Mouse (Mus musculus) hindbrain, embryonic 11.5 days (tissue): ENCODE data around the gene Fam172a. TPM values are rescaled to one million over a fixed set of nuclear protein-coding genes. Genes with fewer than 3 reads are reported as not detected.

Source experiments
- ATAC-seq: fragments of 200-750 bp; cut with Nextera tagmentation; 2 replicates; pipeline ENCODE4 v1.8.0; 2017; ENCODE audit warnings: mild to moderate bottlenecking, moderate TSS enrichment, moderate library complexity; ENCODE audit not compliant: low FRiP score
- DNase-seq: peaks from one replicate; pipeline ENCODE4 v3.0.0-alpha.2; 2015; ENCODE audit warnings: low spot score
- H3K27ac ChIP-seq: fragments of 300-500 bp; sonication (generic); 2 replicates; pipeline ENCODE4 v1.5.1; 2014; ENCODE audit warnings: mild to moderate bottlenecking, low read depth, low read length
- H3K27me3 ChIP-seq: fragments of 300-500 bp; sonication (generic); 2 replicates; pipeline ENCODE4 v1.6.1; 2014; ENCODE audit warnings: mild to moderate bottlenecking, low read length, moderate library complexity, mixed read lengths; ENCODE audit not compliant: control insufficient read depth, insufficient read depth
- H3K36me3 ChIP-seq: fragments of 300-500 bp; sonication (generic); 2 replicates; pipeline ENCODE4 v1.6.1; 2014; ENCODE audit warnings: mild to moderate bottlenecking, low read length, moderate library complexity, mixed read lengths; ENCODE audit not compliant: control insufficient read depth, insufficient read depth
- H3K4me1 ChIP-seq: fragments of 300-500 bp; sonication (generic); replicated peaks from 2 replicates; pipeline ENCODE4 v1.6.1; 2014; ENCODE audit warnings: low read length, mixed read lengths; ENCODE audit not compliant: control insufficient read depth, insufficient read depth
- H3K4me2 ChIP-seq: fragments of 300-500 bp; sonication (generic); replicated peaks from 2 replicates; pipeline ENCODE4 v1.6.1; 2014; ENCODE audit warnings: mild to moderate bottlenecking, low read depth, low read length
- H3K4me3 ChIP-seq: fragments of 300-500 bp; sonication (generic); 2 replicates; pipeline ENCODE4 v1.5.1; 2014; ENCODE audit warnings: low read depth, low read length
- H3K9ac ChIP-seq: fragments of 300-500 bp; sonication (generic); 2 replicates; pipeline ENCODE4 v1.6.1; 2014; ENCODE audit warnings: low read depth, low read length
- H3K9me3 ChIP-seq: fragments of 300-500 bp; sonication (generic); 2 replicates; pipeline ENCODE4 v1.6.1; 2016; ENCODE audit warnings: low read length; ENCODE audit not compliant: control insufficient read depth
- WGBS: fragments of 180-500 bp; shearing (Covaris S2); extraction: QIAGEN DNeasy Blood & Tissue Kit; methylation state at CpG from one replicate; pipeline ENCODE4 v1.1.7; 2014; 5-methylcytosine and 5-hydroxymethylcytosine counted together
- polyA plus RNA-seq: library from polyadenylated mRNA; unstranded; fragments of >200 nt; fragmentation: Nextera tagmentation; extraction: Ambion mirVana; gene quantifications from 2 replicates; pipeline ENCODE4 v1.2.1, GENCODE M21; 2014

Fam172a gene
- polyA plus RNA-seq, 1 experiment from 2014 or later: 45.7 TPM

DNA sequence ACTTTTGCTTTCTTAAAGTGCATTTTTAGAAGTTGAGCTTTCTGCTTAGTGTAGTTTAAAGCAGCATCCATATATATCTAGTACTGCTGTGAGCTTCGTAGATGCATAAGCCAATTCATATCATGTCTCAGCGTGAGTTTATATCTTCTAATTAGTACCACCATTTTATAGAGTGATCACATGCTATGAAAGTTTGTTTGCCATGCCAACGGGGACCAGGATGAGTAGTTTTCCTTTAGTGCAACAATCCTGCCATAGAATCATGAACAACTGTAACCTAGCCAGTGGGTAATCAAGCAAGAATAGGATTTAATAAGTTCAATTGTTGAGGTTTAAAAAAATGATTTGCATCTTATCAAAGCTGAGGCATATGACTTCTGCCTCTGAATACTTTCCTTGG is 398.8 kb downstream of the Fam172a start:
- H3K4me3 ChIP-seq: no peak overlapping the region
- no peak overlapping the region for H3K27ac ChIP-seq
- no peak for ATAC-seq
- no peaks in the 10 kb centered on the region for H3K36me3 ChIP-seq
- no peak for DNase-seq
- no peak overlapping the region for H3K4me2 ChIP-seq
- no peaks in the 10 kb centered on the region for H3K27me3 ChIP-seq
- no peaks in the 10 kb centered on the region for H3K9me3 ChIP-seq
- no peaks in the 10 kb centered on the region for H3K4me1 ChIP-seq
- no peak overlapping the region for H3K9ac ChIP-seq
- 87% methylated on average over 3 of the region's 3 CpGs for WGBS

DNA sequence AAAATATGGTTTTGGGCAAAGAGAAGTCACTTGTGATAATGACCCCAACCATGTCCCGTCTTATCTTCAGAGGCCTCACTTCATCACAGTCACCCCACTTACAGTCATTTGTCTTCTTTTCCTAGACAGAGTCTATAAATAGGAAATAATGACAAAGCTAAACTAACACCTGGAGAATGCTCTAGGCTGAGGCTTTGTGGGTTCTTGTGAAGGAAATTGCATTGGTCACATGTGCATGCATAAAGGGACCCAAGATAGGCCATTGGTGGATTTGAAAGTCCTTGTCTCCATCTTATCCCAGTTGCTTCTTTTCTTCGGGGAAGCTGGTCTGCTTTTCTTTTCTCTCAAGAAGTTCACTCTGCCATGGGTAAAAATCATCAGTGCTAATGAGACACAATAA is 400.5 kb downstream of the Fam172a start:
- DNase-seq (no peak), ATAC-seq (no peak)
- Histone ChIP-seq H3K9ac (no peak overlapping the region), H3K36me3 (no peaks in the 10 kb centered on the region), H3K4me2 (no peak overlapping the region), H3K9me3 (no peaks in the 10 kb centered on the region), H3K27me3 (no peaks in the 10 kb centered on the region), H3K4me1 (no peaks in the 10 kb centered on the region), H3K27ac (no peak overlapping the region), H3K4me3 (no peak overlapping the region)
- 73% methylated on average over 2 of the region's 2 CpGs for WGBS

DNA sequence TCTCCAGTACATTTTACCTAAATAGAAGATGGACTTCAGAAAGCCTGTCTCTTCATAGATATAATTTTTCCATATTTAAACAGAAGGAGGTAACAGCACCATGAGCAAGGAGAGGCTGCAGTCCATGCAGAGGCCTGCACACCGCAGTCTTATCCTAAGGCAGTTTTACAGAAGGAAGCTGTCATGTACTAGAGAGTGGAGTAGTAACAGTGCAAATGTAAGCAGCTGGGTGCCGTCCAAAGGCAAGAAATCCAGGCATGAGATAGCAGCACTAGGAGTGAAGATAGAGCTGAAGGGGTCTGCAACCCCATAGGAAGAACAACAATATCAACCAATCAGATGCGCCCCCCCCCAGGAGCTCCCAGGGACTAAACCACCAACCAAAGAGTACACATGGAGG is 403.0 kb downstream of the Fam172a start:
- ATAC-seq (no peak), DNase-seq (no peak)
- no peaks in the 10 kb centered on the region for H3K4me1 ChIP-seq
- H3K36me3 ChIP-seq: no peaks in the 10 kb centered on the region
- WGBS: 84% methylated on average over 3 of the region's 3 CpGs
- no peak overlapping the region for H3K9ac ChIP-seq
- no peak overlapping the region for H3K4me3 ChIP-seq
- no peak overlapping the region for H3K4me2 ChIP-seq
- H3K27ac ChIP-seq: no peak overlapping the region
- no peaks in the 10 kb centered on the region for H3K9me3 ChIP-seq
- no peaks in the 10 kb centered on the region for H3K27me3 ChIP-seq

DNA sequence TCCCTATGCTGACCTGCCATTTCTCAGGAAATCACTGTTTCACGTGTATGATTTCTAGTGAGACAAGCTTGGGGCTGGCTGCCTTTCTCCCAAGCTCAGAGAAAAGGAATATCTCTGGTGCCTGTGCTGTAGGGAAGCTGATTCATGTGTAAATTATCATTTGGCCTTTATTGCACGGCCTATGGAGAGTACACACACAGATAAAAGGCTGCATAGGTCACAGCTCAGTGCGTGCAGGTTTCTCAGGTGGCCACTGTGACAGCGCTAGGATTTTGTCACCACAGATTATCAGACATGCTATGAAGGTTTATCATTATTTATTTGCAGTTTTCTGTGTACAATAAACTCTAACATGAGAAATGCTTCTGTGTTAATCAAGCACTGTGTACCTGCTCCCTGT is 408.8 kb downstream of the Fam172a start:
- Histone ChIP-seq H3K9ac (no peak overlapping the region), H3K9me3 (no peaks in the 10 kb centered on the region), H3K27ac (no peak overlapping the region), H3K4me3 (no peak overlapping the region), H3K4me2 (no peak overlapping the region), H3K27me3 (no peaks in the 10 kb centered on the region), H3K4me1 (no peaks in the 10 kb centered on the region), H3K36me3 (no peaks in the 10 kb centered on the region)
- ATAC-seq: no peak
- no peak for DNase-seq
- 80% methylated on average over 4 of the region's 4 CpGs for WGBS

DNA sequence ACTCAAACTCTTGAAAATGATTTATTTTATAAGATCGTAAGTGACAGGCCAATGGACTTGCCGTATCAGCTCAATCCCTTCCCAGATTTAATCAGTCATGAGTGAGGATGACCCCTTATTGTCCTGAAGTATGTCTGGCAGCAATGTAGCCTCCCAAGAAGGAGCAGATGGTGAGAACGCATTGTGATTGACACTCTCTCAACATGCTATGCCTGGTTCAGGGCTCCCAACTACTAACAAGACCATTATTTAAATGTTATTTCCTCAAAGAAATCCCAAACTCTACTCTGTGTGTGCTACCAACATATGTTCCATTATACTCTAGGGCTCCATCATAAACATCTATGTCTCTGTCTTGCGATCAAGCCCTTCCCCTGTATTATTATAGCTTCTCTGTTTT is 412.1 kb downstream of the Fam172a start:
- Histone ChIP-seq H3K36me3 (no peaks in the 10 kb centered on the region), H3K27ac (no peak overlapping the region), H3K4me1 (no peaks in the 10 kb centered on the region), H3K9me3 (no peaks in the 10 kb centered on the region), H3K4me2 (no peak overlapping the region), H3K9ac (no peak overlapping the region), H3K27me3 (no peaks in the 10 kb centered on the region), H3K4me3 (no peak overlapping the region)
- 90% methylated on average over 4 of the region's 4 CpGs for WGBS
- DNase-seq: no peak
- no peak for ATAC-seq

DNA sequence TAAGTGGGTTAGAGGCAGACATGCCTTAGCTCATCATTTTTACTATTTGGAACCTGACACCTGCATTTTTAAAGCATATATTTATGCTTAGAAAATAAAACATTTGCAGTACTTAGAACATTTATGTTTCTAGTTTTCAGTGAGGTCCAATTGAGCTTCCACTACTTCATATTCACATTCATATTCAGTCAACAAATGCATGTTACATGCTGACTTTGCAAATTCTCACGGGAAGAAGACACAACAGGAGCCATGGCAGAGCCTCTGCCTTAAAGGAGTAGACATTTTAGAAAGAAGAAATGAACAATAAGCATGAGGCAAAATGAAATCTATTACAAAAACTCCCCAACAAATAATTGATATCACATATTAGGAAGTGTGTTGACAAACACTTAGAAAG is 416.9 kb downstream of the Fam172a start:
- Histone ChIP-seq H3K4me3 (no peak overlapping the region), H3K9ac (no peak overlapping the region), H3K27ac (no peak overlapping the region), H3K9me3 (no peaks in the 10 kb centered on the region), H3K36me3 (no peaks in the 10 kb centered on the region), H3K27me3 (no peaks in the 10 kb centered on the region), H3K4me1 (no peaks in the 10 kb centered on the region), H3K4me2 (no peak overlapping the region)
- ATAC-seq (no peak), DNase-seq (no peak)
- WGBS: 88% methylated on average over 1 of the region's 1 CpGs

DNA sequence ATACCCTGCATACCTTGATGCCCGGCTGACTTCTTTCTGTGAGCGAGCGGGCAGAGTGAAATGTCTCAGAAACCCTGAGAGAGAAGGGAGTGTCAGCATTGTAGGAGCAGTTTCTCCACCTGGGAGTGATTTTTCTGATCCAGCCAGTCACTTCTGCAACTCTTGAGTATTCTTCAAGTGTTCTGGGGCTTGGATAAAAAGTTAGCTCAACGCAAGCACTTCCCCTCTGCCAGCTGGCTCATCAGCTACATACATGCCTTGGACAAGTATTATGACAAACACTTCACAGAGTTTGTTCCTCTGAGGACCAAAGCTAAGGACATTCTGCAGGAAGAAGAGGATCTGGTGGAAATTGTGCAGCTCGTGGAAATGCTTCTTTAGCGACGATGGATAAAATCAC is 420.2 kb downstream of the Fam172a start:
- no peaks in the 10 kb centered on the region for H3K9me3 ChIP-seq
- no peak overlapping the region for H3K4me2 ChIP-seq
- no peak overlapping the region for H3K9ac ChIP-seq
- no peak overlapping the region for H3K27ac ChIP-seq
- H3K27me3 ChIP-seq: no peaks in the 10 kb centered on the region
- no peak for ATAC-seq
- H3K4me3 ChIP-seq: no peak overlapping the region
- H3K4me1 ChIP-seq: no peaks in the 10 kb centered on the region
- WGBS: 91% methylated on average over 7 of the region's 7 CpGs
- no peaks in the 10 kb centered on the region for H3K36me3 ChIP-seq
- no peak for DNase-seq

DNA sequence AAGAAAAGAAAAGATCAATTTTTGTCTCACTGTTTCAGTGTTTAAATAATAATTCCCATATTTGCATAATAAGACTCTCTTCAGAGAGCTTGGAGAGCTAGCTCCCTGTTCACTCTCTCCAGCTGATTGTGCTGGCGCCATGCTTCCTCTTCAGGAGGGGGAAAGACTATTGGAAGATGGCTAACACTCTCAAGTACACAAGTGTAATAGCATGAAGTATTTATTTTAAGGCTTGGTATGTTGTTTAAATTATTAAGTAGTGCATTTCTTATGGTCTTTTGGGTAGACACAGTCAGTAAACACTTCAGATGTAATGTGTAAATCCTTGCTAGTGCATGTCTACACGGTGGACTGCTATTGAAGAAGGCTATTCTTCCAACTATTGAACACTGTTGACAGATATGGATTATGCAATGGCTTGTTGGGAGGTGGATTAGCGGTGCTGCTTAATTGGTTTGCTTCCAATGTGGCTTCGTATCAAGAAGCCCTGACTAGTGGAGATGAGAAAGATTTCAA is 422.1 kb downstream of the Fam172a start:
- 85% methylated on average over 4 of the region's 4 CpGs for WGBS
- H3K9ac ChIP-seq: no peak overlapping the region
- no peak overlapping the region for H3K27ac ChIP-seq
- H3K9me3 ChIP-seq: no peaks in the 10 kb centered on the region
- H3K36me3 ChIP-seq: no peaks in the 10 kb centered on the region
- no peak for DNase-seq
- H3K4me1 ChIP-seq: no peaks in the 10 kb centered on the region
- ATAC-seq: no peak
- H3K4me3 ChIP-seq: no peak overlapping the region
- H3K4me2 ChIP-seq: no peak overlapping the region
- no peaks in the 10 kb centered on the region for H3K27me3 ChIP-seq

DNA sequence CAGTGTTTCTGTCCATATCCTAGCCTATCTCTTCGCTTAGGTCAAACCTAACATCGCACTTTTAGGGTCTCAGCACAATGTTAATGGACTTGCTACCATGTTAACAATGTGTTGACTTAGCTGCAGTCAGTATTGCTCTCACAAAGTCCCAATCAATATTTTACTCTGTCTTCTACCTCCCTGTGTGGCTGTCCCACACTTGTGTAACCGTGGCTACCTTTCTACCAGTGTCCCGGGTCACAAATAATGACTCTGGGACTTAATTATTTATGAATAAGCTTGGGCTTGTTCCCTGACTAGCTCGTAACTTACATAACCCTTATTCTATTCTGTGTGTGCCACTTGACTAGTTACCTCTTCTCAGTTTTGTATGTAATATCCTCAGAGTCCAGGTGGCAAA is 455.6 kb downstream of the Fam172a start:
- 83% methylated on average over 5 of the region's 5 CpGs for WGBS

More for the DNA sequence above, 455.6 kb downstream of the Fam172a start:
- H3K9ac ChIP-seq: no peak overlapping the region
- ATAC-seq (no peak), DNase-seq (no peak)
- no peak overlapping the region for H3K27ac ChIP-seq
- H3K4me3 ChIP-seq: no peak overlapping the region
- H3K9me3 ChIP-seq: no peaks in the 10 kb centered on the region
- H3K4me1 ChIP-seq: no peaks in the 10 kb centered on the region
- H3K27me3 ChIP-seq: no peaks in the 10 kb centered on the region
- no peaks in the 10 kb centered on the region for H3K36me3 ChIP-seq
- H3K4me2 ChIP-seq: no peak overlapping the region
